Mouse (Mus musculus): ENCODE measurements around the gene Pfdn6. TPM values are rescaled to one million over a fixed set of nuclear protein-coding genes. Genes with fewer than 3 reads are reported as not detected.

Gene Pfdn6
- total and polyA plus RNA-seq, 2 experiments from 2014 or later, result 47.9 to 185 TPM

GRCm38 (mm10) chr17:33950131-33950625 is 10.0 kb upstream of the Pfdn6 start:
- Histone ChIP-seq H3K4me1 (ENCODE audit: insufficient read depth, low read length) (peaks cover 13% of the 10 kb centered on the region; the same call in 1 of the 2 replicates), H3K9ac (replicated peaks; ENCODE audit: low read length, poor library complexity, severe bottlenecking) (peak overlapping the region; percentile 79), H3K4me3 (ENCODE audit: low read depth, low read length) (peak overlapping the region; percentile 52), H3K36me3 (ENCODE audit: insufficient read depth, low read length) (peaks cover 25% of the 10 kb centered on the region), H3K27ac (ENCODE audit: low read depth, low read length) (peak overlapping the region; percentile 91), H3K9me3 (ENCODE audit: low read length) (no peaks in the 10 kb centered on the region), H3K27me3 (ENCODE audit: insufficient read depth, low read length) (no peaks in the 10 kb centered on the region), H3K4me2 (ENCODE audit: low read depth, low read length, poor library complexity, severe bottlenecking) (peak overlapping the region; percentile 96)
- ATAC-seq (ENCODE audit: low FRiP score) (no peak), DNase-seq (ENCODE audit: low spot score) (no peak)
- no peak for TF ChIP-seq CTCF (IDR thresholded peaks at IDR 0.05)
- WGBS, result 72% methylated on average over 10 of the region's 10 CpGs

GRCm38 (mm10) chr17:33948905-33949537 is 8.9 kb upstream of the Pfdn6 start:
- ATAC-seq (ENCODE audit: low FRiP score) (no peak), DNase-seq (ENCODE audit: low spot score) (no peak)
- Histone ChIP-seq H3K9me3 (ENCODE audit: low read length) (no peaks in the 10 kb centered on the region), H3K4me3 (ENCODE audit: low read depth, low read length) (no peak overlapping the region), H3K4me1 (ENCODE audit: insufficient read depth, low read length) (peaks cover 6% of the 10 kb centered on the region; the same call in 1 of the 2 replicates), H3K36me3 (ENCODE audit: insufficient read depth, low read length) (peaks cover 35% of the 10 kb centered on the region), H3K27me3 (ENCODE audit: insufficient read depth, low read length) (no peaks in the 10 kb centered on the region), H3K27ac (ENCODE audit: low read depth, low read length) (no peak overlapping the region), H3K4me2 (ENCODE audit: low read depth, low read length, poor library complexity, severe bottlenecking) (no peak overlapping the region), H3K9ac (replicated peaks; ENCODE audit: low read length, poor library complexity, severe bottlenecking) (no peak overlapping the region)
- 91% methylated on average over 19 of the region's 19 CpGs for WGBS
- TF ChIP-seq CTCF (IDR thresholded peaks at IDR 0.05), result no peak

- 89% methylated on average over 22 of the region's 22 CpGs for WGBS
- Histone ChIP-seq H3K9me3 (ENCODE audit: low read length) (no peaks in the 10 kb centered on the region), H3K9ac (replicated peaks; ENCODE audit: low read length, poor library complexity, severe bottlenecking) (no peak overlapping the region), H3K4me1 (ENCODE audit: insufficient read depth, low read length) (peaks cover 5% of the 10 kb centered on the region; the same call in 1 of the 2 replicates), H3K27me3 (ENCODE audit: insufficient read depth, low read length) (no peaks in the 10 kb centered on the region), H3K4me3 (ENCODE audit: low read depth, low read length) (no peak overlapping the region), H3K36me3 (ENCODE audit: insufficient read depth, low read length) (peaks cover 36% of the 10 kb centered on the region), H3K27ac (ENCODE audit: low read depth, low read length) (no peak overlapping the region), H3K4me2 (ENCODE audit: low read depth, low read length, poor library complexity, severe bottlenecking) (no peak overlapping the region)
- TF ChIP-seq CTCF (IDR thresholded peaks at IDR 0.05), result no peak
- DNase-seq (ENCODE audit: low spot score) (no peak), ATAC-seq (ENCODE audit: low FRiP score) (no peak)
Observed at GRCm38 (mm10) chr17:33948090-33948904, 8.2 kb upstream of the Pfdn6 start.

GRCm38 (mm10) chr17:33947430-33948089 is 7.4 kb upstream of the Pfdn6 start:
- WGBS, result 91% methylated on average over 10 of the region's 10 CpGs
- Histone ChIP-seq H3K27me3 (ENCODE audit: insufficient read depth, low read length) (no peaks in the 10 kb centered on the region), H3K4me1 (ENCODE audit: insufficient read depth, low read length) (peaks cover 5% of the 10 kb centered on the region; the same call in 1 of the 2 replicates), H3K9ac (replicated peaks; ENCODE audit: low read length, poor library complexity, severe bottlenecking) (no peak overlapping the region), H3K4me3 (ENCODE audit: low read depth, low read length) (no peak overlapping the region), H3K9me3 (ENCODE audit: low read length) (no peaks in the 10 kb centered on the region), H3K4me2 (ENCODE audit: low read depth, low read length, poor library complexity, severe bottlenecking) (no peak overlapping the region), H3K36me3 (ENCODE audit: insufficient read depth, low read length) (peaks cover 31% of the 10 kb centered on the region), H3K27ac (ENCODE audit: low read depth, low read length) (no peak overlapping the region)
- ATAC-seq (ENCODE audit: low FRiP score), result no peak
- no peak for DNase-seq (ENCODE audit: low spot score)
- no peak for TF ChIP-seq CTCF (IDR thresholded peaks at IDR 0.05)

- H3K36me3 ChIP-seq (ENCODE audit: insufficient read depth, low read length), result peaks cover 27% of the 10 kb centered on the region
- whole genome bisulfite sequencing, result 92% methylated on average over 15 of the region's 15 CpGs
- no peak for ATAC-seq (ENCODE audit: low FRiP score)
Observed at GRCm38 (mm10) chr17:33943454-33943853, 3.3 kb upstream of the Pfdn6 start.

More at GRCm38 (mm10) chr17:33943454-33943853, 3.3 kb upstream of the Pfdn6 start:
- TF ChIP-seq CTCF (IDR thresholded peaks at IDR 0.05), result no peak
- Histone ChIP-seq H3K4me1 (ENCODE audit: insufficient read depth, low read length) (peaks cover 16% of the 10 kb centered on the region), H3K27ac (ENCODE audit: low read depth, low read length) (no peak overlapping the region), H3K9ac (replicated peaks; ENCODE audit: low read length, poor library complexity, severe bottlenecking) (no peak overlapping the region), H3K9me3 (ENCODE audit: low read length) (no peaks in the 10 kb centered on the region), H3K4me2 (ENCODE audit: low read depth, low read length, poor library complexity, severe bottlenecking) (no peak overlapping the region), H3K27me3 (ENCODE audit: insufficient read depth, low read length) (no peaks in the 10 kb centered on the region), H3K4me3 (ENCODE audit: low read depth, low read length) (no peak overlapping the region)
- DNase-seq (ENCODE audit: low spot score), result no peak

All from midbrain, postnatal 0 days (tissue).